Mouse (Mus musculus) G1E (cell line): ENCODE results near the gene Col15a1.

Source experiments
- CTCF ChIP-seq: IDR thresholded peaks from 2 replicates; pipeline ENCODE4 v1.5.1; 2012; ENCODE audit warnings: low read depth, low read length, inconsistent platforms, mixed read lengths
- GATA1 ChIP-seq: IDR thresholded peaks from 2 replicates; pipeline ENCODE4 v1.6.1; 2012; ENCODE audit warnings: borderline replicate concordance, low read length, inconsistent platforms, mixed read lengths
- GATA2 ChIP-seq: IDR thresholded peaks from 2 replicates; pipeline ENCODE4 v1.6.1; 2012; ENCODE audit warnings: low read depth, low read length, inconsistent platforms, borderline replicate concordance
- POLR2AphosphoS5 ChIP-seq: IDR thresholded peaks from 2 replicates; pipeline ENCODE4 v1.6.1; 2012; ENCODE audit warnings: low read depth, low read length, inconsistent platforms; ENCODE audit not compliant: insufficient replicate concordance
- TAL1 ChIP-seq: conservative IDR thresholded peaks from 2 replicates; pipeline ENCODE4 v1.6.1; 2012; ENCODE audit warnings: low read depth, low read length, inconsistent platforms, mixed read lengths

DNA sequence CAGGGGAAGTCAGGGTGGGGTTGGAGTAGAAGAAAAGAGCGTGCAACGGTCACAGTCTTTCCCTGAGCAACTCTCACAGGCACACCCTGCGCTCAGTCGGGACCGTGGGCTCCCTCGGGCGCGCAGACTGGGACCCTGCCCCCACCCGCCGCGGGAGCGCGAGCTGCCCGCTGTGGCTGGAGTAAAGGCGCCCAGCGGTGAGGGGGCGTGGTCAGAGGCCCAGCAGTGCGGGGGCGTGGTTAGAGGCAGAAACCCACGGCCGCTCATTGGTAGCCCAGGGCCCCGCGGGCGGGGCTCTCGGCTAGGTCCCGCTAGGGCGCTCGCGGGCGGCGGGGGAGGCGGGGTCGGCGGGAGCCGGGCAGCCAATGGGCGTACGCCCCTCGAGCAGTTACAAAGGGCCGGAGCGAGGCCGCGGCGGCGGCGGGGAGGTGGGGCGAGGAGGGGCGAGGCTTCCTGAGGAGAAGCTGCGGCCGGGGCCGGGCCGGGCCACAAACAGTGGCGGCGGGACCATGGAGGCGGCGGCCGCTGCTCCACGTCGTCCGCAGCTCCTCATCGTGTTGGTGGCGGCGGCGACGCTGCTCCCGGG is 144.9 kb downstream of the Col15a1 start, which contains the start of gene Tgfbr1:
- TF ChIP-seq CTCF (no peak), POLR2AphosphoS5 (no peak), GATA1 (no peak), TAL1 (no peak), GATA2 (no peak)
